Mouse (Mus musculus): ENCODE measurements around the gene Tbcc. TPM values are rescaled to one million over a fixed set of nuclear protein-coding genes. Genes with fewer than 3 reads are reported as not detected.

Tbcc gene
- total and polyA plus RNA-seq, 2 experiments from 2014 or later: 43.1 to 51.2 TPM

DNA sequence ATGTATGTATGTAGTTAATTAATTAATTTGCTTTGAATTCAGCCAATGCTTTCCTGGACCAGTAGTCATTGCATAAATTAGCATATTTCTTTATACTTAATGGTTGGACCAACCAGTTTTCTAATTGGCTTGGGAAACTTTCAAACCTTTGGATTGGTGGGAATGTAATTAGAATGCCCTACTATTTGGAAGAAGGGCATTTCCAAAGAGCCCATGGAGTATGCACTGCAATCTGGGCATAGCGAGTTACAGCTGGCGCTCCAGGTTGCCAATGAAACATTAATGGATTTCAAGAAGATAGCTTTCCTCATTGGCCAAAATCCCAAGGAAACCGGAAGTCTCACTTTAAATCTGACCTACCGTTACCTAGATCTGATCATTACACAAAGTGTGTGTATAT is 30.4 kb upstream of the Tbcc start:
- WGBS: 62% methylated on average over 4 of the region's 4 CpGs
- DNase-seq (ENCODE audit: low spot score) (peak; percentile 21), ATAC-seq (ENCODE audit: low FRiP score) (no peak)

DNA sequence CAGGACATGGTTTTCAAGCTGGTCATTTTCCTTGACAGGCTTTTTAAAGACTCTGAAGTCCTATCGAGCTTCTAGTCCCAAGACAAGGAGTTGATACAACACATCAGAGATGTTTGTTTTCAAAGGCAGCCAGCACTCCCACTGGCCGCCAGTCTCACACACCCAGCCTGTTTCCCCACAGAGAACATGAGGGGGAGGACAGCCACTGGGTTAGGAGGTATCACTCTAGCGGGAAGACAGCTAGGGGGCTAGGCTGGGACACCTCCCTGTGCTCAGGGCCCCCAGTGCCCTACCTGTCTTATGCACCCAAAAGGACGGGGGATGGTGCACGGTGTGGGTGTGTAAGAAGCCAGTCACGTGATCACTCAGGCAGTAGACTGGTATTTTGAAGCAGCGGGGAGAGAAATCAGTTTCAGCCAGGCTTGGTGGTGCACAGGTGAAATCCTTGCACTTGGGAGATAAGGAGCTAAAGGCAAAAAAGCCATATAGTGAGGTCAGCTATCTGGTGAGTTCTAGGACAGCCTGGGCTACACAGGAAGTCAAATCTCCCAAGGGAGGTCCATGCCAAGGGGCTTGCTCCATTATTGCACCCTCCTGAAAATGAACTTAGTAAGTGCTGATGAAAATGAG is 25.8 kb upstream of the Tbcc start:
- WGBS: 72% methylated on average over 7 of the region's 7 CpGs
- Histone ChIP-seq H3K27me3 (ENCODE audit: insufficient read depth, low read length) (no peaks in the 10 kb centered on the region), H3K4me3 (ENCODE audit: low read depth, low read length) (no peak overlapping the region), H3K36me3 (ENCODE audit: insufficient read depth, low read length) (no peaks in the 10 kb centered on the region), H3K9ac (replicated peaks; ENCODE audit: low read length, poor library complexity, severe bottlenecking) (no peak overlapping the region), H3K4me1 (ENCODE audit: insufficient read depth, low read length) (no peaks in the 10 kb centered on the region), H3K27ac (ENCODE audit: low read depth, low read length) (no peak overlapping the region), H3K9me3 (ENCODE audit: low read length) (no peaks in the 10 kb centered on the region), H3K4me2 (ENCODE audit: low read depth, low read length, poor library complexity, severe bottlenecking) (no peak overlapping the region)
- TF ChIP-seq CTCF (IDR thresholded peaks at IDR 0.05): no peak
- DNase-seq (ENCODE audit: low spot score) (no peak), ATAC-seq (ENCODE audit: low FRiP score) (no peak)

More for the DNA sequence above, 30.4 kb upstream of the Tbcc start:
- Histone ChIP-seq H3K27me3 (ENCODE audit: insufficient read depth, low read length) (no peaks in the 10 kb centered on the region), H3K4me3 (ENCODE audit: low read depth, low read length) (no peak overlapping the region), H3K36me3 (ENCODE audit: insufficient read depth, low read length) (no peaks in the 10 kb centered on the region), H3K9ac (replicated peaks; ENCODE audit: low read length, poor library complexity, severe bottlenecking) (no peak overlapping the region), H3K4me1 (ENCODE audit: insufficient read depth, low read length) (no peaks in the 10 kb centered on the region; the same call in 1 of the 2 replicates), H3K27ac (ENCODE audit: low read depth, low read length) (no peak overlapping the region), H3K9me3 (ENCODE audit: low read length) (no peaks in the 10 kb centered on the region), H3K4me2 (ENCODE audit: low read depth, low read length, poor library complexity, severe bottlenecking) (no peak overlapping the region)
- TF ChIP-seq CTCF (IDR thresholded peaks at IDR 0.05): no peak

DNA sequence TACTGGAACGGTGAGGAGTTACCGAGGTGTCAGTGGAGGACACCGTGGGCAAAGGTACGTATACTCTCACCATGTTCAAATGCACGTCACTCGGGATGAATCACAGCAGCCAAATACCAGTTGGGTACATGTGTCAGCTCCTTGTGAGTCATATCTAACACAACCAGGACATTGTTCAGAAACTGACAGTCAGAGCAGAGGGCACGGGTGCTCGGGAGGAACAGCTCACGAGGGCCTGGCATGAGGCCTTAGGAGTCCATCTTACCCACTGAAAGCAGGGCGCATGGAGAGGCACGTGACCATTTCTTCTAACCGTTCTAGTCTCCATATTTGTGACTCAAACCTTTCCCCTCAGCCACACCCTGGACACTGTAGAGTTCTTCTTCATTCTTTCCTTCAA is 23.6 kb upstream of the Tbcc start:
- no peak for TF ChIP-seq CTCF (IDR thresholded peaks at IDR 0.05)
- DNase-seq (ENCODE audit: low spot score) (no peak), ATAC-seq (ENCODE audit: low FRiP score) (no peak)
- no peak overlapping the region for H3K4me3 ChIP-seq (ENCODE audit: low read depth, low read length)
- no peak overlapping the region for H3K9ac ChIP-seq (replicated peaks; ENCODE audit: low read length, poor library complexity, severe bottlenecking)
- 90% methylated on average over 12 of the region's 12 CpGs for WGBS
- no peaks in the 10 kb centered on the region for H3K27me3 ChIP-seq (ENCODE audit: insufficient read depth, low read length)
- no peak overlapping the region for H3K4me2 ChIP-seq (ENCODE audit: low read depth, low read length, poor library complexity, severe bottlenecking)
- H3K4me1 ChIP-seq (ENCODE audit: insufficient read depth, low read length): no peaks in the 10 kb centered on the region
- no peaks in the 10 kb centered on the region for H3K9me3 ChIP-seq (ENCODE audit: low read length)
- no peaks in the 10 kb centered on the region for H3K36me3 ChIP-seq (ENCODE audit: insufficient read depth, low read length)
- H3K27ac ChIP-seq (ENCODE audit: low read depth, low read length): no peak overlapping the region

DNA sequence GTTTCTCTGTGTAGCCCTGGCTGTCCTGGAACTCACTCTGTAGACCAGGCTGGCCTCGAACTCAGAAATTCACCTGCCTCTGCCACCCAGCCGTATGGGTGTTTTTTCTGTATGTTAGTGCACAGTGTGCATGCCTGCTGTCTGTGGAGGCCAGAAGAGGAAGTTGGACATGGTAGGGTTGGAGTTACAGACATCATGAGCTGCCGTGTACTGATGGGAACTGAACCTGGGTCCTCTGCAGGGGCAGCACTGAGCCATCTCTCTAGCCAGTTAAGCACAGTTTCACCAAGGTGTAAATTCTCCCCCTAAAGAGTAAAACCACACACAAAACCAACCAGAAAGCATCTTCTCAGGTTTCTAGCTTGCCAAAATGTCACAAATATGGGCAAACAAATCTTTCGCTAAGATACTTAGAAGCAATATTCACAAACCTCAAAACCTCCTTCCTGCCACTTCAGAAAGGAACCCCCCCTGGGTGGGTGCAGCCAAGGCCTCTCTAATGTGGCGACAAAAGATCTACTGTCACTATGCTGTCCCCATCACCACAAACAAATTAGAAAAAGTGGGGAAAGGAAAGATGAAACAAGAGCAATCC is 20.2 kb upstream of the Tbcc start:
- H3K9me3 ChIP-seq (ENCODE audit: low read length): no peaks in the 10 kb centered on the region
- H3K27me3 ChIP-seq (ENCODE audit: insufficient read depth, low read length): no peaks in the 10 kb centered on the region
- no peaks in the 10 kb centered on the region for H3K4me1 ChIP-seq (ENCODE audit: insufficient read depth, low read length)
- DNase-seq (ENCODE audit: low spot score): no peak
- H3K36me3 ChIP-seq (ENCODE audit: insufficient read depth, low read length): no peaks in the 10 kb centered on the region
- ATAC-seq (ENCODE audit: low FRiP score): no peak
- no peak overlapping the region for H3K9ac ChIP-seq (replicated peaks; ENCODE audit: low read length, poor library complexity, severe bottlenecking)
- WGBS: 95% methylated on average over 5 of the region's 5 CpGs
- TF ChIP-seq CTCF (IDR thresholded peaks at IDR 0.05): no peak
- no peak overlapping the region for H3K27ac ChIP-seq (ENCODE audit: low read depth, low read length)
- no peak overlapping the region for H3K4me3 ChIP-seq (ENCODE audit: low read depth, low read length)
- H3K4me2 ChIP-seq (ENCODE audit: low read depth, low read length, poor library complexity, severe bottlenecking): no peak overlapping the region

DNA sequence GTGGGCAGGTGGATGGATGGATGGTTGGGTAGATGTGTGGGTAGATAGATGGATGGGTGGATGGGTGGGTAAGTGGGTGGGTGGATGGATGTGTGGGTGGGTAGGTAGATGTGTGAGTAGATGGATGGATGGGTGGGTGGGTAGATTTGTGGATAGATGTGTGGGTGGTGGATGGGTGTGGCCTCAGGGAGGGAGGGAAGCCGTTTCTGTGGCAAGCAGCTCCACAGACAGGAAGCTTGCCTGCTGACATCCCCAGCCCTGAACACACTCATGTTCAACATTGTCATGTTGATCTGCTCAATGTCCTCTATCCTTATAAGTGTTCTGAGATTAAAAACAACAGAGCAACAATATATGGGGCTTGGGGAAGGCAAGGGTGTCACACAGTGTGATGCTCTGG is 19.6 kb upstream of the Tbcc start:
- no peak overlapping the region for H3K9ac ChIP-seq (replicated peaks; ENCODE audit: low read length, poor library complexity, severe bottlenecking)
- H3K4me1 ChIP-seq (ENCODE audit: insufficient read depth, low read length): no peaks in the 10 kb centered on the region
- no peak overlapping the region for H3K4me2 ChIP-seq (ENCODE audit: low read depth, low read length, poor library complexity, severe bottlenecking)
- no peaks in the 10 kb centered on the region for H3K27me3 ChIP-seq (ENCODE audit: insufficient read depth, low read length)
- no peak for TF ChIP-seq CTCF (IDR thresholded peaks at IDR 0.05)
- H3K9me3 ChIP-seq (ENCODE audit: low read length): no peaks in the 10 kb centered on the region
- no peak overlapping the region for H3K4me3 ChIP-seq (ENCODE audit: low read depth, low read length)
- ATAC-seq (ENCODE audit: low FRiP score) (no peak), DNase-seq (ENCODE audit: low spot score) (no peak)
- WGBS: 67% methylated on average over 1 of the region's 1 CpGs
- H3K27ac ChIP-seq (ENCODE audit: low read depth, low read length): no peak overlapping the region
- H3K36me3 ChIP-seq (ENCODE audit: insufficient read depth, low read length): no peaks in the 10 kb centered on the region; the same call in 1 of the 2 replicates

DNA sequence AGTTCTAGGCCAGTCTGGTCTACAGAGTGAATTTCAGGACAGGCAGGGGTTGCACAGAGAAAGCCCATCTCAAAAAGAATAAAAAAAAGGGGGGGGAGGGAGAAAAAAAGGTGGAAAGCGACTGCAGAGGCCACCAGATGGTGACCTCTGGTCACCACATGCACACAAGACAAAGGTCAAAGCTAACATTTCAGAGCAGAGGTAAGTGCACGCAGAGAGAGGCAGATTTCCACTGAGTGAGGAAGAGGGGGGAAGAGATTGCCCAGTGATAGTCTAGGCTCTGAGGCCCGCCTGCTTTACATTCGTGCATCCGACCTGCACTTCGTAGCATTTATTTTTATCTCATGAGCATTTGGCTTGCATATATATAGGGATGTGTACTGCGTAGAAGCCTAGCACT is 17.7 kb upstream of the Tbcc start:
- Histone ChIP-seq H3K4me3 (ENCODE audit: low read depth, low read length) (no peak overlapping the region), H3K36me3 (ENCODE audit: insufficient read depth, low read length) (no peaks in the 10 kb centered on the region; the same call in 1 of the 2 replicates), H3K27ac (ENCODE audit: low read depth, low read length) (no peak overlapping the region), H3K9ac (replicated peaks; ENCODE audit: low read length, poor library complexity, severe bottlenecking) (no peak overlapping the region), H3K4me2 (ENCODE audit: low read depth, low read length, poor library complexity, severe bottlenecking) (no peak overlapping the region), H3K27me3 (ENCODE audit: insufficient read depth, low read length) (no peaks in the 10 kb centered on the region), H3K4me1 (ENCODE audit: insufficient read depth, low read length) (no peaks in the 10 kb centered on the region), H3K9me3 (ENCODE audit: low read length) (no peaks in the 10 kb centered on the region)
- no peak for DNase-seq (ENCODE audit: low spot score)
- no peak for ATAC-seq (ENCODE audit: low FRiP score)
- 90% methylated on average over 7 of the region's 7 CpGs for WGBS
- TF ChIP-seq CTCF (IDR thresholded peaks at IDR 0.05): no peak

Measured in midbrain, postnatal 0 days (tissue).